Mouse (Mus musculus): Measurements from ENCODE around the gene Dcp1b. TPM values are rescaled to one million over a fixed set of nuclear protein-coding genes. Genes with fewer than 3 reads are reported as not detected.

Dcp1b gene
- polyA plus RNA-seq, 1 experiment from 2014 or later = 10.5 TPM

DNA sequence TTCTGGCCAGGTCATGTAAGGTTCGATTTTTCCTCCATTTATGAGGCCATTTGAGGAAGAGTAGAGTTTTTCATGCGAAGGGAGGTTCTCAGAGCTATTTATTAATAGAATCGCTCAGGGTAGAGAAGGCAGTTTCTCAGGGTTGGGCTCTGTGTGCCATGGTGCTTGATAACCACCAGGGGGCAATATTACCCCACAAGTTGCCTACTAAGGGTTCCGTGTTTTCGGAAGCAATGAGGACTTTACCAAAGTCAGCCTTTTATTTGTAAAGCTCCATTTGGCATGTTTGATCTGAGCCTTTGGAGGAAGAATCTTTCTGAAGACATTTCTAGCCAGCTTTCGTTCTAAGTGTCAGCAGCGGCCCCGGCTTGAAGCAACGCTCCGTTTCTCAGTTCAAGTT, 45.2 kb downstream of the Dcp1b start:
- Histone ChIP-seq H3K4me3 (no peak overlapping the region), H3K27ac (replicated peaks) (no peak overlapping the region), H3K9me3 (replicated peaks) (no peaks in the 10 kb centered on the region), H3K4me1 (0 out of 2 replicates have a peak, but pooled peaks cover 7% of the 10 kb centered on the region), H3K27me3 (ENCODE audit: low read depth, poor library complexity, severe bottlenecking) (no peaks in the 10 kb centered on the region), H3K36me3 (peaks cover 49% of the 10 kb centered on the region)
- WGBS = 57% methylated on average over 10 of the region's 10 CpGs
- peak; percentile 47 for DNase-seq (ENCODE audit: low spot score)

DNA sequence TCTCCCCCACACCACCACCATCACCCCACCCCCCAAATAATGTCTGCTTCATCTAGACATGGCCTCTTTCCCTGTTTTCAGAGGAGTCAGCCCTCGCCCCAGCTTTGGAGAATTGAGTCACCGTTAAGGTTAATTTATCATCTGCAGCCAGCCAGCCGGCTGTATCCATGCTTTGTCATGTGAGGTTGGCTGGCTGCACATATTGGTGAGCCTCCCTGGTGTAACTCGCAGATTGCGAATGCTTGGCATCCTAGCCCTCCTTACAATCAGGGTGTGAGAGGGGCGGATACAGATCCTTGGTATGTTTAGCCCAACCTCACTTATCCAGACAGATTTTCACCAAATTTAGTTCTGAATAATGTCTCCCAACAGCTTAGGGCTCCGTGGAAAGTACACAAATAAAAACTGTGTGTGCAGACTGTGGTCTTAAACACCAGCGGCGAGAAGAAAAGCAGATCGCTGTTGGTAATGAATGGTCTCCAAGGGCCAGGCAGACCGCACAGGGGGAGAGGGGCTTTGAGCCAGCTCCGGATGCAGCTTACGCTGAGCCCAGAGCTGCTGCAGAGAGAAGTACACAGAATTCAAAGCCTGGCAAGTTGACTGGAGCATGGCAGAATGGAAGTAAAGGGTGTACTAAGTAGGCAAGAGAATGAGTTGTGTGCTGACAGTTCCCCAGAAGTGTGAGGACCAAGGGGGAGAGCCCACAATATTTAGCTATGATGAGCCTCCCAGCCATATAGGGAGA, 49.6 kb downstream of the Dcp1b start:
- 82% methylated on average over 13 of the region's 13 CpGs for WGBS
- no peaks in the 10 kb centered on the region for H3K27me3 ChIP-seq (ENCODE audit: low read depth, poor library complexity, severe bottlenecking)
- no peak for DNase-seq (ENCODE audit: low spot score)
- H3K9me3 ChIP-seq (replicated peaks) = no peaks in the 10 kb centered on the region
- 0 out of 2 replicates have a peak, but pooled peaks cover 7% of the 10 kb centered on the region for H3K4me1 ChIP-seq
- no peak overlapping the region for H3K4me3 ChIP-seq
- peaks cover 17% of the 10 kb centered on the region for H3K36me3 ChIP-seq
- no peak overlapping the region for H3K27ac ChIP-seq (replicated peaks)

DNA sequence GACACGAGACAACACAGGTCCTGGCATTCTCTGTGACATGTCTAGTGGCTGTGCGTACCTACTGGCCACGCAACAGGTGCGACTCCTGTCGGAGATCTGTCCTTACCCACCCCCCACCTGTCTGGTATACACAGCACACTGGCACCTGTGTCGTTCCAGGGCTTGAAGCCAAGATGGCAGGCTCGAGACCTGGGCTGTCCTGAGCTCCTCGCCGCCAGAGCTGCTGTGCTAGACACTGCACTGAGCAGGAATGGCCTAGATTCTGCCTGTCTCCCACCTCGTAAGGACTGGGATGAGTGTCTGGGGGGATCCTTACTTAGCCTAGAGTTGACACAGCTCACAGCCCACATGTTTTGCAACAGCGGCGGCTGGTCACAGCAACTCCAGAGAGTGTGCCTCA, 50.2 kb downstream of the Dcp1b start:
- Histone ChIP-seq H3K36me3 (peaks cover 16% of the 10 kb centered on the region), H3K4me3 (no peak overlapping the region), H3K4me1 (0 out of 2 replicates have a peak, but pooled peaks cover 7% of the 10 kb centered on the region), H3K27me3 (ENCODE audit: low read depth, poor library complexity, severe bottlenecking) (no peaks in the 10 kb centered on the region), H3K9me3 (replicated peaks) (no peaks in the 10 kb centered on the region), H3K27ac (replicated peaks) (no peak overlapping the region)
- DNase-seq (ENCODE audit: low spot score) = no peak
- 92% methylated on average over 12 of the region's 12 CpGs for WGBS

DNA sequence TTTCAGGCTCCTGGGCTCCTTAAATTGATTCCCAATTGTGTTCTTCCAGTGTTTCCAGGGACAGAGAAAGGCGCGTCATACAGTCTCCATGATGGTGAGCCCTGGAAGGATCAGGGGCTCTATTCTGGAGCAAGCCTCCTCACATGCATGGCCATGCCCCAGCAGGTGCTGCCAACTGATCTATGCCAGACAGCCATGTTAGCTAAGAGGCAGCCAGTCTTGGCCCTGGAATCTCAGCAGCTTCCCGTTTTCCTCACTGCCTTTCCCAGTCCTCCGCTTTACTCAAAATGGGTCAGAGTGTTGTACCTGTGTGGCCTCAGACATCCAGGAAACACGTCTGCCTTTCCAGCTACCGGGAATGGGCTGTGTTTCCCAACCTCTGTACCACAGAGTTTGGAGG, 50.7 kb downstream of the Dcp1b start:
- DNase-seq (ENCODE audit: low spot score) = no peak

DNA sequence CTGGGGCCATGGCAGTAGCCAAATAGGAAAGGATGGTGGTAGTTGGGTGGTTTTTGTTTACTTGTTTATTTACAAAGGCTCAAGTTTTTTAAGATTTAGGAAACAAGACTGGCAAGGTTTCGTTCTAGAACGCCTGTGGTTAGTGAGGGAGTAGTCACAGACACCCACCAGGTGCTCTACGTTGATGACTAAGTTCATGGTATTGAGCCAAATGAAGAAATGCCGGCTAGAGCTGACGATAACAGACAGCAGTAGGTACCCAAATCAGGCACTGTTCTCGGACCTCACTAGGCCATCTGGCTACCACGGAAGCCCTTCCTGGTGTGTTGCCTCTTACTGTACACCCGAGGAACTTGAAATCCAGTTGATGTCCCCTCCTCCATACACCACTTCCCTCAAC, 51.9 kb downstream of the Dcp1b start:
- Histone ChIP-seq H3K27me3 (ENCODE audit: low read depth, poor library complexity, severe bottlenecking) (no peaks in the 10 kb centered on the region), H3K27ac (replicated peaks) (no peak overlapping the region), H3K4me1 (0 out of 2 replicates have a peak, but pooled peaks cover 7% of the 10 kb centered on the region), H3K36me3 (peaks cover 3% of the 10 kb centered on the region), H3K9me3 (replicated peaks) (no peaks in the 10 kb centered on the region), H3K4me3 (no peak overlapping the region)
- WGBS = 90% methylated on average over 8 of the region's 8 CpGs
- DNase-seq (ENCODE audit: low spot score) = no peak

More for the DNA sequence above, 50.7 kb downstream of the Dcp1b start:
- Histone ChIP-seq H3K27me3 (ENCODE audit: low read depth, poor library complexity, severe bottlenecking) (no peaks in the 10 kb centered on the region), H3K27ac (replicated peaks) (no peak overlapping the region), H3K4me3 (no peak overlapping the region), H3K9me3 (replicated peaks) (no peaks in the 10 kb centered on the region), H3K4me1 (0 out of 2 replicates have a peak, but pooled peaks cover 7% of the 10 kb centered on the region), H3K36me3 (peaks cover 14% of the 10 kb centered on the region)
- WGBS = 95% methylated on average over 6 of the region's 6 CpGs

DNA sequence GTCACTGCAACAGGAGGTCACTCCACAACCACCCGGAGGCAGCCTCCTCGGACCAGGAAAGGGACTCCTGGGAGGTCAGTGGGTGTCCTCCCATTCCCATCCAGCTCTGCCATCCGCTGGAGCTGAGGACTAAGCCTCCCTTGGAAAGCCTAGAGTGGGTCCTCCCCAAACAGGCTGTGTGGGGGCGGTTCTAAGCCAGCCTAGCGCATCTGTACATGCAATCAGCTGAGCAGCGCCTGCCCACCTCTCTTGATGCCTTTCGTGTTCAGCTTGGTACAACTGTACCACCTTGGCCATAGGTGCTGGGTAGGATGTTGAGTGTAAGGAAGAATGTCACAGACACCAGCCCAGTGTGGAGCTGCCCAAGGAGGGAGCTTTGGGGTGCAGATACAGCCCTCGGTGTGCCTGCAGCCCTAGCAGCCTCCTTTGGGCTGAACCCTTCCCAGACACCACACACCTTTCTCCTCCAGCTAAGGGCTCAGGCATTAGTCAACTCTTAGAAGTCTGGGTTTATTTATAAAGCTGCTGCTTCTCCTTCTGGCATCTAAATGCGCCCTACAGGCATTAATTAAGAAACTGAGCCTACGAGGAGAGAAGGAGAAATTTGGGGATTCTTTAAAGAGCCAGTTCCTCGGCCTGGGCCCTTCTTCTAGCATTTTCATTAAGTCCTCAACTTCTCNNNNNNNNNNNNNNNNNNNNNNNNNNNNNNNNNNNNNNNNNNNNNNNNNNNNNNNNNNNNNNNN, 54.0 kb downstream of the Dcp1b start:
- Histone ChIP-seq H3K36me3 (no peaks in the 10 kb centered on the region), H3K27me3 (ENCODE audit: low read depth, poor library complexity, severe bottlenecking) (no peaks in the 10 kb centered on the region), H3K4me1 (0 out of 2 replicates have a peak, but pooled peaks cover 7% of the 10 kb centered on the region), H3K27ac (replicated peaks) (no peak overlapping the region; the same call in 1 of the 2 replicates), H3K9me3 (replicated peaks) (no peaks in the 10 kb centered on the region), H3K4me3 (no peak overlapping the region)
- DNase-seq (ENCODE audit: low spot score) = no peak
- 80% methylated on average over 11 of the region's 11 CpGs for WGBS

DNA sequence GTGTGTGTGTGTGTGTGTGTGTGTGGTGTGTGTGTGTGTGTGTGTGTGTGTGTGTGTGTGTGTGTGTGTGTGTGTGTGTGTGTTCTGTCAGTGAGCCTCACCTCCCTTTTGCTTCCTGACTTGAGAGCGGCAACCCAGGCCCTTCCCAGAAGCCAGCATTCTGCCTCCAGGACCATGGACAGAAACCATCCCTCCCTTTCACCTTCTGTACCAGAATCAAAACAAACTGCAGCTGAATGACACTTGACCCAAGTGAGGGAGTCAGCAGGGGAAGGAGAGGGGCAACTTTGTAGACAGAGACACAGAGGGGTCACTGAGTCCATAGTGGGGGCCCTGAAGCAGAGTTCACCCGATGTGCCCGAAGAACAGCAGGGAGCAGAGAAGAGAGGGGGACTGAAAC, 58.0 kb downstream of the Dcp1b start:
- no peak overlapping the region for H3K4me3 ChIP-seq
- no peaks in the 10 kb centered on the region for H3K9me3 ChIP-seq (replicated peaks)
- no peak overlapping the region for H3K27ac ChIP-seq (replicated peaks)
- H3K4me1 ChIP-seq = peaks cover 18% of the 10 kb centered on the region
- WGBS = 49% methylated on average over 3 of the region's 3 CpGs
- DNase-seq (ENCODE audit: low spot score) = peak; percentile 19
- H3K36me3 ChIP-seq = no peaks in the 10 kb centered on the region
- H3K27me3 ChIP-seq (ENCODE audit: low read depth, poor library complexity, severe bottlenecking) = no peaks in the 10 kb centered on the region

DNA sequence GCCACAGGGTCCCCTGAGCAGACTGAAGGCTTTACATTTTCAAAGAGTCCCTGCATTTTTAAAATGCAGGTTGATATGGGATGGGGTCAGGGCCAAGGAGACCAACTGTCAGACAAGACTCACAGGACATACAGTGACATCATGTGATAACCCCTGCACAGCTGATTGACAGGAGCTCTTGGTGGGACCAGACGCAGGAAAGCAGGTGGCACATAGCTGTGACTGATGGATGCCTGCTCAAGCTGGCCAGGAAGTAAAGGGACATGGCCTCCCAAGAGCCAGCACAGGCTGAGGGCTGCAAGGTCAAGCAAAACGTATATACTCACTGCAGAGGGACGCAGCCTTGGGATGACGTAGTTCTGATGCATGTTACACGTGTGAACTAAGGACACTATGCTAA, 60.4 kb downstream of the Dcp1b start:
- Histone ChIP-seq H3K4me3 (no peak overlapping the region), H3K9me3 (replicated peaks) (no peaks in the 10 kb centered on the region), H3K27ac (replicated peaks) (no peak overlapping the region), H3K4me1 (peaks cover 18% of the 10 kb centered on the region), H3K36me3 (no peaks in the 10 kb centered on the region), H3K27me3 (ENCODE audit: low read depth, poor library complexity, severe bottlenecking) (no peaks in the 10 kb centered on the region)
- no peak for DNase-seq (ENCODE audit: low spot score)
- WGBS = 91% methylated on average over 5 of the region's 5 CpGs

DNA sequence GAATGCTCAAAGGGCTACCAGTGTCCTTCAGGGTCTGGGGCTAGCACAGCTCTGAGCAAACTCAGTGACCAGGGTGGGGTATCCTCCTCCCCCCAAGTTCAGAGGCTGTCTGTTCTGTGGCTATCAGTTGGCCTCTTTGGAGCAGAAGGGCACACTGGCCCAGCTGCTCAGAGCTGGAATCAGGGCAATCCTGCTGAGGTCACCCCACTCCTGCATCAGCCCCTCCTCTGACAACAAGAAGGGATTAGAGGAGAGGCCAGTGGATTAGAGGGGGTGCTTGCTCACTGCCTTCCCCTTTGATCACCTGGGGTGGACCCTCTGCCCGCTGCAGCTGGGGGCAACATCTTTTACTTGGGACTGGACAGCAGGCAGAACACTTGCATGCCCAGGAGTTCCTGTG, 61.2 kb downstream of the Dcp1b start, which contains the start of gene Cacna2d4:
TSS of gene Cacna2d4 (plus strand) at position 286 of the 400 bp plus-strand sequence.
- Histone ChIP-seq H3K27me3 (ENCODE audit: low read depth, poor library complexity, severe bottlenecking) (no peaks in the 10 kb centered on the region), H3K4me3 (no peak within 1 kb of the TSS), H3K27ac (replicated peaks) (0 out of 2 replicates have a peak within 1 kb of the TSS, but pooled peaks have one; percentile 4), H3K36me3 (no peaks in the 10 kb centered on the region), H3K4me1 (peaks cover 22% of the 10 kb centered on the region), H3K9me3 (replicated peaks) (no peaks in the 10 kb centered on the region)
- no peak for DNase-seq (ENCODE audit: low spot score)
- WGBS = 32% methylated on average over 1 of the region's 1 CpGs

DNA sequence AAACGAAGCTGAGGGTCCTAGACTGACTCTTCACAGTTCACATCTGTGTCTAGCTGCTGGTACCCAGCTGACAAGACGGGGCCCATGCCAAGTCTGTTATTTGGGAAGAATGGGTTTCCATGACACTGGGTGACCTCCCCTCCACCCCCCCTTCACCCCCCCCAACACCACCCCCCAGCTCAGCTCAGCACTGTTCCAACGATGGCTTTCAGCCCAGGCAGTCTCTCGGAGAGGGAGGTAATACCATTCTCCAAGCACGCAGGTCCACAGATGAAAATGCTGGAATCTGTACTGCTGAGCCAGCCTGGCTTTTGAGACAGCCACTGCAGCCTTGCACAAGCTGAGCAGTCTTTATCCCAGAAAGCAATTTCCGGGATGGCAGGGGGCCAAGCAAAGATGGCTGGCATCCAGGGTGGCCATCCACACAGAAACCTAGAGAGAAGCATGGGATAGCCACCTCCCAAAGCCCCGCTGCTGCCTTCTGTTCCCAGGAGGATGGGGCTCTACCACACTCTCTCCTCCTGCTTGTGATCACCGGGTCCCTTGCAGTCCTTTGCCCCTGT, 62.5 kb downstream of the Dcp1b start:
- no peak for DNase-seq (ENCODE audit: low spot score)
- no peaks in the 10 kb centered on the region for H3K9me3 ChIP-seq (replicated peaks)
- WGBS = 77% methylated on average over 8 of the region's 8 CpGs
- H3K27ac ChIP-seq (replicated peaks) = no peak overlapping the region
- peaks cover 24% of the 10 kb centered on the region for H3K4me1 ChIP-seq
- no peaks in the 10 kb centered on the region for H3K27me3 ChIP-seq (ENCODE audit: low read depth, poor library complexity, severe bottlenecking)
- H3K36me3 ChIP-seq = no peaks in the 10 kb centered on the region
- H3K4me3 ChIP-seq = no peak overlapping the region

DNA sequence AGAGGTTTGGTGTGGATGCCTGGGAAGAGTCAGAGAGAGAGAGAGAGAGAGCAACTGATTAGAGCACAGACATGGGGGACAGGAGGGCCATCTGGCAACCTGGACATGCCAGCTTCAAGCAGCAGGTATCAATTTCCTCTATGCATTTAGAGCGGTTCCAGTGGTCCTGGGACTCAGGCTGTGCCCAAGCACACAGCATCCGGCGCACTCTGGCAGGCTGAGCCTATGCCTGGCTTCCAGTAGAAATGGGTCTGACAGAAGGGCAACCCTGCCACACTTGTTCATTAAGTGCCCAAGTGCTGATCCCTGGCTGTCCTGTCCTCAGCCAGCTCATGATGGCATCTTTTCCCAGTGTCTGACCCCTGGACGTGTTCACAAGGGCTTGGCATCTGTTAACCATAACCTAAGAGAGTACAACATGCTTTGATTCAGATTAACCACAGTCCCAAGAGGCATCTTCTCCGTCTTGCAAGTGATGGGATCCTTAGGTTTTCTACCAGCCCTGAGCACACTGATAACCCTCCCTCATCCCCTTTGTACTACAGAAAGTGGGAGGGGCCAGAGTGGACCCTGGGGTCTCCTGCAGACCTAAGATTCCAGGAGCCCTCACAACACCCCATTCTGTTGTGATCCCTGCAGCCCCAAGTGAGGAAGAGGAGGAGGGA, 64.4 kb downstream of the Dcp1b start:
- Histone ChIP-seq H3K36me3 (no peaks in the 10 kb centered on the region), H3K4me3 (no peak overlapping the region), H3K9me3 (replicated peaks) (no peaks in the 10 kb centered on the region), H3K27me3 (ENCODE audit: low read depth, poor library complexity, severe bottlenecking) (no peaks in the 10 kb centered on the region), H3K4me1 (peaks cover 24% of the 10 kb centered on the region), H3K27ac (replicated peaks) (no peak overlapping the region)
- no peak for DNase-seq (ENCODE audit: low spot score)
- WGBS = 84% methylated on average over 5 of the region's 5 CpGs

DNA sequence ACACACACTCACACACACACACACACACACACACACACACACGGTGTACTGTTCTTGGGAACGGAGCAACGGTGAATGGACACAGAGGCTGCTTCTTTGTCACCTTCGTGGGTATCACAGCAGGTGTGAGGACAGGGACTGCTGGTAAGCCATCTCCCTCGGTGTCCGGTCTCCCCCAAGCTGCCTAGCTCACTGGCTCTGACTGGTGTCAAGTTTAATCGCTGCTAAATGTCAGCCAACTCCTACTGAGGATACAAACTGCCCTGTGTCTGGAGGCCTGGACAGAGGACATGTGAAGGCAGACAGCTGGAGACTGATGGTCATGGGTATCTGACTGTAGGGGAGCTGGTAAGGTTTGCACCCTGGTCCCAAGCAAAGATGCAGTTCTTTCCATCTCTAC, 65.2 kb downstream of the Dcp1b start:
- 86% methylated on average over 7 of the region's 7 CpGs for WGBS
- DNase-seq (ENCODE audit: low spot score) = no peak

More for the DNA sequence above, 65.2 kb downstream of the Dcp1b start:
- Histone ChIP-seq H3K4me3 (no peak overlapping the region), H3K4me1 (peaks cover 24% of the 10 kb centered on the region), H3K27me3 (ENCODE audit: low read depth, poor library complexity, severe bottlenecking) (no peaks in the 10 kb centered on the region), H3K27ac (replicated peaks) (no peak overlapping the region), H3K9me3 (replicated peaks) (no peaks in the 10 kb centered on the region), H3K36me3 (no peaks in the 10 kb centered on the region)
